In genomic region chr13:107672166-107672565, GRCm38 (mm10) we compare ENCODE assay signal across 21 mouse cellular contexts.
A peak's percentile ranks its signal among the peaks of the same experiment; 100 is the strongest.
DNase-seq lines count a peak whose midpoint lies in the region; ATAC-seq and TF ChIP-seq lines count a peak whose summit lies in the region.
"Had no signal": no experiment of that assay in that cellular context is flagged by ENCODE, and none has a peak within 500 bp of the region (broad histone marks: within the 10 kb centered on the region; RNA-seq: fewer than 3 reads in every experiment).

No protein-coding gene starts in this region.

- WGBS in forebrain, embryonic 10.5 days: 84% methylated on average over 5 of the region's 5 CpGs
- 89% methylated on average over 5 of the region's 5 CpGs for WGBS in forebrain, embryonic 12.5 days
- WGBS in cerebellum, adult 2 months: 9% methylated on average over 5 of the region's 5 CpGs

- peaks cover 37% of the 10 kb centered on the region for H3K4me1 ChIP-seq in forebrain, embryonic 10.5 days
- peaks cover 23% of the 10 kb centered on the region for H3K4me1 ChIP-seq in forebrain, embryonic 12.5 days
- peaks cover 5% of the 10 kb centered on the region for H3K4me1 ChIP-seq in cerebellum, adult 2 months (ENCODE audit: control insufficient read depth, insufficient read depth, low read length)
- H3K4me1 ChIP-seq: midbrain, embryonic 15.5 days had no signal

- peaks cover 8% of the 10 kb centered on the region; the same call in 1 of the 2 replicates for H3K27me3 ChIP-seq in forebrain, embryonic 10.5 days (ENCODE audit: poor library complexity, severe bottlenecking)
- peaks cover 9% of the 10 kb centered on the region for H3K27me3 ChIP-seq in forebrain, embryonic 12.5 days
- no peaks in the 10 kb centered on the region for H3K27me3 ChIP-seq in cerebellum, adult 2 months (ENCODE audit: control insufficient read depth, insufficient read depth, low read length)
- H3K27me3 ChIP-seq: liver, embryonic 13.5 days had no signal

- H3K27ac ChIP-seq in forebrain, embryonic 10.5 days: 0 out of 2 replicates have a peak overlapping the region, but pooled peaks have one; percentile 22
- H3K27ac ChIP-seq in forebrain, embryonic 12.5 days: no peak overlapping the region
- H3K27ac ChIP-seq in cerebellum, adult 2 months (ENCODE audit: insufficient read depth, low read length): no peak overlapping the region
- H3K27ac ChIP-seq: embryonic facial prominence, embryonic 10.5 days; heart, adult 2 months; hindbrain, embryonic 13.5 days; liver, embryonic 13.5 days; midbrain, embryonic 15.5 days had no signal

- no peak for ATAC-seq in forebrain, embryonic 12.5 days (ENCODE audit: low FRiP score)
- ATAC-seq in erythroblast, adult 5-6 weeks (replicated peaks; ENCODE audit: low FRiP score, poor library complexity, severe bottlenecking): no peak
- ATAC-seq: intestine, embryonic 16.5 days; midbrain, embryonic 15.5 days had no signal

- H3K4me2 ChIP-seq in forebrain, embryonic 12.5 days: no peak overlapping the region
- H3K4me2 ChIP-seq: hindbrain, embryonic 13.5 days; liver, embryonic 13.5 days; midbrain, embryonic 15.5 days had no signal

- no peak for TF ChIP-seq POLR2A in cerebellum, adult 2 months (IDR thresholded peaks at IDR 0.05; ENCODE audit: borderline replicate concordance, insufficient read depth, low read length)

- H3K9me3 ChIP-seq in forebrain, embryonic 10.5 days: no peaks in the 10 kb centered on the region
- no peaks in the 10 kb centered on the region for H3K9me3 ChIP-seq in forebrain, embryonic 12.5 days
- H3K9me3 ChIP-seq: embryonic facial prominence, embryonic 10.5 days; hindbrain, embryonic 13.5 days; liver, embryonic 13.5 days; megakaryocyte, embryonic 14.5 days; midbrain, embryonic 15.5 days had no signal

- H3K9ac ChIP-seq in forebrain, embryonic 12.5 days: no peak overlapping the region
- H3K9ac ChIP-seq: hindbrain, embryonic 13.5 days; liver, embryonic 13.5 days; midbrain, embryonic 15.5 days had no signal

- DNase-seq in forebrain, embryonic 10.5 days (ENCODE audit: extremely low spot score, low spot score): no peak
- peak; percentile 28 for DNase-seq in 3134 (ENCODE audit: extremely low read depth, insufficient read length, low spot score)
- DNase-seq in cerebellum, adult 2 months: peak; percentile 75 to 82
- peak; percentile 75 to 80 for DNase-seq in cerebellum, postnatal 25 days
- no peak for DNase-seq in urinary bladder, postnatal 4 days (ENCODE audit: low spot score in 2 of 2)
- DNase-seq: adrenal gland, postnatal 36 days; gastrocnemius, postnatal 25 days; heart, adult 2 months; kidney, adult 9 months; kidney, postnatal 25 days; liver, embryonic 13.5 days; lung, adult 2 months; lung, postnatal 14 days; thymus, postnatal 14 days had no signal

- no peaks in the 10 kb centered on the region for H3K36me3 ChIP-seq in forebrain, embryonic 10.5 days (replicated peaks)
- H3K36me3 ChIP-seq in forebrain, embryonic 12.5 days (replicated peaks): no peaks in the 10 kb centered on the region
- H3K36me3 ChIP-seq: embryonic facial prominence, embryonic 10.5 days; hindbrain, embryonic 13.5 days; liver, embryonic 13.5 days; midbrain, embryonic 15.5 days had no signal

- H3K4me3 ChIP-seq in forebrain, embryonic 10.5 days: no peak overlapping the region
- H3K4me3 ChIP-seq in forebrain, embryonic 12.5 days (replicated peaks): no peak overlapping the region
- H3K4me3 ChIP-seq in cerebellum, adult 2 months (replicated peaks; ENCODE audit: insufficient read depth, low read depth, low read length): no peak overlapping the region
- H3K4me3 ChIP-seq: embryonic facial prominence, embryonic 10.5 days; heart, adult 2 months; hindbrain, embryonic 13.5 days; liver, embryonic 13.5 days; megakaryocyte, embryonic 14.5 days; midbrain, embryonic 15.5 days had no signal

- no peak for TF ChIP-seq CTCF in cerebellum, adult 2 months (IDR thresholded peaks at IDR 0.05; ENCODE audit: borderline replicate concordance, insufficient read depth, low read depth, low read length)

Comparison
In these comparisons a context has a peak if more than half of its experiments do, and no peak if none do; other contexts are left out.
1. DNase-seq: peak in 3134 (single experiment), cerebellum, adult 2 months (2 of 2) and cerebellum, postnatal 25 days (2 of 2); none in forebrain, embryonic 10.5 days (single experiment) and urinary bladder, postnatal 4 days (0 of 2).